Mouse (Mus musculus): ENCODE data around the gene Vamp2.
A peak's percentile ranks its signal among the peaks of the same experiment; 100 is the strongest.
"Not testable (repeated sequence)": the region's sequence is repeated elsewhere in the genome, so short reads cannot be mapped to it uniquely, and the experiment has no call there.

The Vamp2 gene

GRCm38 (mm10) chr11:69080855-69081222, 7.5 kb upstream of the Vamp2 start:
- DNase-seq (ENCODE audit: low spot score in 2 of 2): no peak

GRCm38 (mm10) chr11:69081613-69082012, 6.7 kb upstream of the Vamp2 start:
- DNase-seq (ENCODE audit: low spot score in 2 of 2): no peak

- no peak for DNase-seq (ENCODE audit: low spot score in 2 of 2)
Measured at GRCm38 (mm10) chr11:69085608-69086007, 2.7 kb upstream of the Vamp2 start.

- no peak for DNase-seq (ENCODE audit: low spot score in 2 of 2)
Measured at GRCm38 (mm10) chr11:69086390-69086789, 1.9 kb upstream of the Vamp2 start.

- DNase-seq (ENCODE audit: low spot score in 2 of 2): no peak
Measured at GRCm38 (mm10) chr11:69087082-69087481, 1.2 kb upstream of the Vamp2 start.

- no peak for DNase-seq (ENCODE audit: low spot score in 2 of 2)
Measured at GRCm38 (mm10) chr11:69087597-69087996, 693 bp upstream of the Vamp2 start.

GRCm38 (mm10) chr11:69088856-69089615, 746 bp downstream of the Vamp2 start:
- no peak for DNase-seq (ENCODE audit: low spot score in 2 of 2)

- no peak for DNase-seq (ENCODE audit: low spot score in 2 of 2)
Measured at GRCm38 (mm10) chr11:69089616-69090290, 1.5 kb downstream of the Vamp2 start.

GRCm38 (mm10) chr11:69090367-69090766, 2.1 kb downstream of the Vamp2 start:
- no peak for DNase-seq (ENCODE audit: low spot score in 2 of 2)

GRCm38 (mm10) chr11:69091566-69092385, 3.5 kb downstream of the Vamp2 start:
- DNase-seq (ENCODE audit: low spot score in 2 of 2): no peak

- DNase-seq (ENCODE audit: low spot score in 2 of 2): peak; percentile 83 to 89
Measured at GRCm38 (mm10) chr11:69092386-69092751, 4.1 kb downstream of the Vamp2 start.

- no peak for DNase-seq (ENCODE audit: low spot score in 2 of 2)
Measured at GRCm38 (mm10) chr11:69092871-69093270, 4.6 kb downstream of the Vamp2 start.

- DNase-seq (ENCODE audit: low spot score in 2 of 2): not testable (repeated sequence)
Measured at GRCm38 (mm10) chr11:69093856-69094255, 5.6 kb downstream of the Vamp2 start.

GRCm38 (mm10) chr11:69094697-69095429, 6.6 kb downstream of the Vamp2 start, which contains the start of gene Per1:
Per1 (plus strand) TSS chr11:69095217.
- DNase-seq (ENCODE audit: low spot score in 2 of 2): peak; percentile 99 to 100

- DNase-seq (ENCODE audit: low spot score in 2 of 2): peak in 1 of 2 experiments; percentile 57
Measured at GRCm38 (mm10) chr11:69095511-69096231, 7.4 kb downstream of the Vamp2 start.

- no peak for DNase-seq (ENCODE audit: low spot score in 2 of 2)
Measured at GRCm38 (mm10) chr11:69096360-69096986, 8.2 kb downstream of the Vamp2 start.

- DNase-seq (ENCODE audit: low spot score in 2 of 2): peak; percentile 99
Measured at GRCm38 (mm10) chr11:69096987-69097900, 9.0 kb downstream of the Vamp2 start.

GRCm38 (mm10) chr11:69098039-69098761, 9.9 kb downstream of the Vamp2 start:
- no peak for DNase-seq (ENCODE audit: low spot score in 2 of 2)

- peak; percentile 96 to 98 for DNase-seq (ENCODE audit: low spot score in 2 of 2)
Measured at GRCm38 (mm10) chr11:69098762-69099091, 10.4 kb downstream of the Vamp2 start.
